Mouse (Mus musculus) brain, embryonic 14.5 days (tissue): ENCODE measurements around the gene Hist1h2ba.

ENCODE experiments used
- CTCF ChIP-seq: fragments of 200-500 bp; IDR thresholded peaks from 2 replicates; pipeline ENCODE4 v1.5.1; 2012; ENCODE audit warnings: inconsistent platforms, mild to moderate bottlenecking, moderate library complexity, borderline replicate concordance; ENCODE audit not compliant: insufficient read depth, insufficient read length; ENCODE audit errors: extremely low read depth
- POLR2A ChIP-seq: fragments of 200-500 bp; IDR thresholded peaks from 2 replicates; pipeline ENCODE4 v1.6.1; 2012; ENCODE audit warnings: mild to moderate bottlenecking, inconsistent platforms, borderline replicate concordance; ENCODE audit not compliant: poor library complexity, insufficient read depth, insufficient read length, severe bottlenecking; ENCODE audit errors: extremely low read depth

DNA sequence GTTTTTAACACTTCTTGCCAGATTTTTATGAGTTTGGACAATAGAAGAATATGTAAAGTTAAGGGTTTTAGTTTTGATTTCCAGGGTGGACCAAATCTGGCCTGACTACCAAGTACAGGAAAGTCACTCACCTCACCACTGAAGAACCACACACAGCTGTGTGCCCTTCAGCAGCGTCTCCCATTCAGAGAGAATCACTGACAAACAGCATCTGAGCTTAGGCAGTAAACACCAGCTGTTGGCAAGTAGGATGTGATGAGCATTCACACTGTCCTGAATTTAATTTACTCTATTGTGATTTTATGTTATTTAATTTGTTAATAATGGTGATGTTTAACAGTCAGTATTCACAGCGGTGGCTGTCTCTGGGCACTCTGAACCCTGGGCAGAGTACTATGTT, 8.2 kb downstream of the Hist1h2ba start:
- TF ChIP-seq CTCF (no peak), POLR2A (no peak)
